Mouse (Mus musculus) splenic B cell, adult 2 months (primary cell): ENCODE data around the gene Sec14l2.

Source experiments
- DNase-seq: peaks from one replicate; pipeline ENCODE4 v3.0.0-alpha.2; 2011; ENCODE audit warnings: low read depth, low spot score
- H3K27me3 ChIP-seq: 2 replicates; pipeline ENCODE4 v1.6.1; 2012; ENCODE audit warnings: mild to moderate bottlenecking, low read length, moderate library complexity, mixed read lengths; ENCODE audit not compliant: control insufficient read depth, poor library complexity, insufficient read depth, severe bottlenecking
- H3K36me3 ChIP-seq: 2 replicates; pipeline ENCODE4 v1.6.1; 2012; ENCODE audit warnings: mild to moderate bottlenecking, low read length, moderate library complexity, mixed read lengths; ENCODE audit not compliant: control insufficient read depth, poor library complexity, insufficient read depth, severe bottlenecking

Gene Sec14l2

GRCm38 (mm10) chr11:4069664-4070063, 53.6 kb downstream of the Sec14l2 start:
- Histone ChIP-seq H3K36me3 (no peaks in the 10 kb centered on the region), H3K27me3 (no peaks in the 10 kb centered on the region)
- DNase-seq: no peak

GRCm38 (mm10) chr11:4064627-4065122, 58.5 kb downstream of the Sec14l2 start, which contains the start of gene Sec14l3:
Gene Sec14l3, plus strand, starts transcription at chr11:4064841.
- H3K27me3 ChIP-seq: no peaks in the 10 kb centered on the region
- no peaks in the 10 kb centered on the region for H3K36me3 ChIP-seq
- DNase-seq: no peak

- no peak for DNase-seq
- Histone ChIP-seq H3K36me3 (no peaks in the 10 kb centered on the region), H3K27me3 (no peaks in the 10 kb centered on the region)
Observed at GRCm38 (mm10) chr11:4062981-4063380, 60.2 kb downstream of the Sec14l2 start.

- no peak for DNase-seq
- no peaks in the 10 kb centered on the region for H3K27me3 ChIP-seq
Observed at GRCm38 (mm10) chr11:4062523-4062922, 60.7 kb downstream of the Sec14l2 start.

GRCm38 (mm10) chr11:4060866-4061575, 62.2 kb downstream of the Sec14l2 start:
- Histone ChIP-seq H3K27me3 (no peaks in the 10 kb centered on the region), H3K36me3 (no peaks in the 10 kb centered on the region)
- DNase-seq: no peak

More at GRCm38 (mm10) chr11:4062523-4062922, 60.7 kb downstream of the Sec14l2 start:
- no peaks in the 10 kb centered on the region for H3K36me3 ChIP-seq

- Histone ChIP-seq H3K36me3 (no peaks in the 10 kb centered on the region), H3K27me3 (no peaks in the 10 kb centered on the region)
- peak; percentile 73 for DNase-seq
Observed at GRCm38 (mm10) chr11:4053586-4053985, 69.6 kb downstream of the Sec14l2 start.

- no peak for DNase-seq
- H3K36me3 ChIP-seq: no peaks in the 10 kb centered on the region
Observed at GRCm38 (mm10) chr11:4048438-4048837, 74.8 kb downstream of the Sec14l2 start.

GRCm38 (mm10) chr11:4047766-4048165, 75.4 kb downstream of the Sec14l2 start:
- no peaks in the 10 kb centered on the region for H3K36me3 ChIP-seq
- no peak for DNase-seq
- H3K27me3 ChIP-seq: no peaks in the 10 kb centered on the region

More at GRCm38 (mm10) chr11:4048438-4048837, 74.8 kb downstream of the Sec14l2 start:
- no peaks in the 10 kb centered on the region for H3K27me3 ChIP-seq
